Mouse (Mus musculus) liver, postnatal 0 days (tissue): ENCODE data around the gene Cdk7.

Experiments
- CTCF ChIP-seq: sonication (generic); IDR thresholded peaks from 2 replicates; pipeline ENCODE4 v1.5.1; 2016; ENCODE audit warnings: antibody characterized with exemption, low read depth
- EP300 ChIP-seq: IDR thresholded peaks from 2 replicates; pipeline ENCODE4 v1.6.1; 2016; ENCODE audit warnings: antibody characterized with exemption, low read depth, mild to moderate bottlenecking

DNA sequence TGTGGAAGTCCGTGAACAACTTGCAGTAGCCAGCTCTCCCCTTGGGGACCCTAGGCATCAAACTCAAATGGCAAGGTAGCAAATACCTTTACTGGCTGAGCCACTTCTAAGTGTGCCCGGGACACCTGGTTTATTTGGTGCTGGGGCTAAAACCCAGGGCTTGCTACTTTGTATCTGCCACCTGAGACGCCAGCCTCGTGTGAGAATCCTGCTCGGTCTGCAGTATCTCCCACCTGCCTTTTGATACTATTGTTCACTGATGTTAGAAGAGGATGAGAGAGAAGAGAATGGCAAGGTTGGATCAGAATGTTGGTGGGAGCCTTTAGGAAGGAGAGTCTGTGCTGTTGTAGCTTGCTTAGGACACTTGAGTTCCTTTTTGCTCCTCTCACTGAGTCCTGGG is 72.6 kb downstream of the Cdk7 start:
- TF ChIP-seq CTCF (no peak), EP300 (no peak)
